ENCODE assay signal across 8 mouse cellular contexts in genomic region chr10:79669576-79670057, GRCm38 (mm10). TPM values are rescaled to one million over a fixed set of nuclear protein-coding genes. Genes with fewer than 3 reads are reported as not detected.
DNase-seq lines count a peak whose midpoint lies in the region; ATAC-seq lines count a peak whose summit lies in the region.

No protein-coding gene starts in this region.

- H3K4me2 ChIP-seq in limb, embryonic 15.5 days: peak overlapping the region; percentile 85
- peak overlapping the region; percentile 97 for H3K4me2 ChIP-seq in midbrain, embryonic 16.5 days (ENCODE audit: low read length)

- DNase-seq in urinary bladder, adult 18-20 months (ENCODE audit: low spot score in 2 of 2): peak; percentile 67 to 77
- no peak for DNase-seq in urinary bladder, postnatal 10 days (ENCODE audit: low spot score)
- DNase-seq in embryo, embryonic 11.5 days (ENCODE audit: low read depth, low spot score): peak; percentile 69
- peak; percentile 98 for DNase-seq in heart, adult 11 months
- DNase-seq in kidney, adult 18-20 months: peak; percentile 80
- DNase-seq in spleen, postnatal 4 days (ENCODE audit: low spot score in 2 of 2): peak; percentile 66 to 86

- H3K36me3 ChIP-seq in limb, embryonic 15.5 days: peaks cover 23% of the 10 kb centered on the region
- peaks cover 3% of the 10 kb centered on the region; the same call in 1 of the 2 replicates for H3K36me3 ChIP-seq in midbrain, embryonic 16.5 days (ENCODE audit: control insufficient read depth, insufficient read depth, low read length)

- WGBS in limb, embryonic 15.5 days: under 1% methylated on average over 47 of the region's 47 CpGs
- under 1% methylated on average over 47 of the region's 47 CpGs for WGBS in midbrain, embryonic 16.5 days

- no peaks in the 10 kb centered on the region for H3K27me3 ChIP-seq in limb, embryonic 15.5 days
- no peaks in the 10 kb centered on the region for H3K27me3 ChIP-seq in midbrain, embryonic 16.5 days (ENCODE audit: control insufficient read depth, insufficient read depth, low read depth, low read length)

- peaks cover 14% of the 10 kb centered on the region for H3K4me1 ChIP-seq in limb, embryonic 15.5 days
- H3K4me1 ChIP-seq in midbrain, embryonic 16.5 days (ENCODE audit: control insufficient read depth, insufficient read depth, low read length): peaks cover 20% of the 10 kb centered on the region

- H3K9ac ChIP-seq in limb, embryonic 15.5 days: peak overlapping the region; percentile 64
- peak overlapping the region; percentile 93 for H3K9ac ChIP-seq in midbrain, embryonic 16.5 days (ENCODE audit: low read depth, low read length)

- H3K4me3 ChIP-seq in limb, embryonic 15.5 days: peak overlapping the region; percentile 67
- H3K4me3 ChIP-seq in midbrain, embryonic 16.5 days (ENCODE audit: low read depth, low read length): peak overlapping the region; percentile 90

- peak overlapping the region; percentile 91 for H3K27ac ChIP-seq in limb, embryonic 15.5 days
- H3K27ac ChIP-seq in midbrain, embryonic 16.5 days (ENCODE audit: low read length): peak overlapping the region; percentile 99

- ATAC-seq in limb, embryonic 15.5 days (ENCODE audit: insufficient number of reproducible peaks, low FRiP score, low TSS enrichment, low read depth): peak; percentile 42
- ATAC-seq in midbrain, embryonic 16.5 days: peak; percentile 66

- H3K9me3 ChIP-seq in limb, embryonic 15.5 days: no peaks in the 10 kb centered on the region
- H3K9me3 ChIP-seq in midbrain, embryonic 16.5 days (replicated peaks; ENCODE audit: control insufficient read depth, low read length, poor library complexity, severe bottlenecking): no peaks in the 10 kb centered on the region

RNA-seq across cellular contexts. Expression of gene Tpgs1, which starts 0.4 kb away (rescaled TPM):
- polyA plus RNA-seq in limb, embryonic 15.5 days (2015; fragmentation: Nextera tagmentation; extraction: Ambion mirVana): 54.6 and 58.9 TPM in 2 replicates
- polyA plus RNA-seq in midbrain, embryonic 16.5 days (2015; fragmentation: Nextera tagmentation; extraction: Ambion mirVana): 96.1 and 107 TPM in 2 replicates

RNA-seq across cellular contexts. Expression of gene Madcam1, which starts 5.3 kb away (rescaled TPM):
- polyA plus RNA-seq in limb, embryonic 15.5 days (2015; fragmentation: Nextera tagmentation; extraction: Ambion mirVana): 5.4 and 5.8 TPM in 2 replicates
- polyA plus RNA-seq in midbrain, embryonic 16.5 days (2015; fragmentation: Nextera tagmentation; extraction: Ambion mirVana): 0.69 and 0.94 TPM in 2 replicates

RNA-seq across cellular contexts. Expression of gene Cdc34, which starts 12.4 kb away (rescaled TPM):
- 100 and 110 TPM in 2 replicates for polyA plus RNA-seq in limb, embryonic 15.5 days (2015; fragmentation: Nextera tagmentation; extraction: Ambion mirVana)
- polyA plus RNA-seq in midbrain, embryonic 16.5 days (2015; fragmentation: Nextera tagmentation; extraction: Ambion mirVana): 73.1 and 81.9 TPM in 2 replicates

RNA-seq across cellular contexts. Expression of gene Gzmm, which starts 19.2 kb away (rescaled TPM):
- polyA plus RNA-seq in limb, embryonic 15.5 days (2015; fragmentation: Nextera tagmentation; extraction: Ambion mirVana): 0.86 and 1.3 TPM in 2 replicates
- 1.6 and 1.8 TPM in 2 replicates for polyA plus RNA-seq in midbrain, embryonic 16.5 days (2015; fragmentation: Nextera tagmentation; extraction: Ambion mirVana)

RNA-seq across cellular contexts. Expression of gene Odf3l2, which starts 24.1 kb away (rescaled TPM):
- polyA plus RNA-seq in limb, embryonic 15.5 days (2015; fragmentation: Nextera tagmentation; extraction: Ambion mirVana): 0.12 TPM in 1 of 2 replicates, not detected in the other
- 0.78 and 1.0 TPM in 2 replicates for polyA plus RNA-seq in midbrain, embryonic 16.5 days (2015; fragmentation: Nextera tagmentation; extraction: Ambion mirVana)
